Mouse (Mus musculus) E14TG2a.4 (cell line): Measurements from ENCODE around the gene Syngr1.

Experiments used
- CTCF ChIP-seq: conservative IDR thresholded peaks from 2 replicates; pipeline ENCODE4 v1.5.1; 2014; ENCODE audit warnings: low read length
- NANOG ChIP-seq: IDR thresholded peaks from 2 replicates; pipeline ENCODE4 v1.6.1; 2014; ENCODE audit warnings: borderline replicate concordance, low read length, mixed read lengths
- POU5F1 ChIP-seq: IDR thresholded peaks from 2 replicates; pipeline ENCODE4 v1.6.1; 2014; ENCODE audit warnings: low read length, borderline replicate concordance

DNA sequence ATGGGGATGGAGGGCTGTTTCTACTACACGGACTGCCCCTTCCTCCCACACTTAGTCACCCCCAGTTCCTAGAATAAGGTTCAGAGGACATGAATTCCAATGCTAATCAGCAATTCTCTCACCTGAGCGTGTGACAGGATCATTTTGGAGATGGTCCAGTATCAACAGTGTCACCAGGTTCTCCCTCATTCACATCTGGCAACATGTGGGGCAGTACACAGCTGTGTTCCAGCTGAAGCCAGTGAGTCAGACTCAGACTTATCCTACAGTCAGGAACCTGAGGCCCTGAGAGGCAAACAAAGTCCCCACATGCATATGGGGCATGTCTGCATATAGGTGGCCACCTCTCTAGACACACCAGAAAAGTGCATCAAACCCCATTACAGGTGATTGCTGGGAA, 43.9 kb upstream of the Syngr1 start:
- TF ChIP-seq CTCF (no peak), POU5F1 (no peak), NANOG (no peak)
